Mouse (Mus musculus) central nervous system, embryonic 11.5 days (tissue): ENCODE results near the gene Sdhaf1. TPM values are rescaled to one million over a fixed set of nuclear protein-coding genes. Genes with fewer than 3 reads are reported as not detected.

Source experiments
- polyA plus RNA-seq: library from polyadenylated mRNA; depleted of rRNA; stranded (reverse); fragments of >200 nt; gene quantifications from 2 replicates; pipeline ENCODE4 v1.2.3, GENCODE M21; 2012; rRNA removed

Gene Sdhaf1
- 19.6 and 19.7 TPM in 2 replicates for polyA plus RNA-seq

GRCm38 (mm10) chr7:30323795-30324194 is at the start of gene Sdhaf1:
TSS of gene Sdhaf1 (minus strand) at chr7:30323895.

GRCm38 (mm10) chr7:30362652-30363343 is 39.1 kb upstream of the Sdhaf1 start, which contains the start of gene Lrfn3:
TSS of gene Lrfn3 (minus strand) at chr7:30362772.

GRCm38 (mm10) chr7:30321539-30322284 is 2.0 kb downstream of the Sdhaf1 start, which contains the start of gene E130208F15Rik:
TSS of gene E130208F15Rik (plus strand) at chr7:30321740.

GRCm38 (mm10) chr7:30314721-30315155 is 9.0 kb downstream of the Sdhaf1 start, which contains the start of gene Syne4:
TSS of gene Syne4 (plus strand) at chr7:30314807.

GRCm38 (mm10) chr7:30308076-30309005 is 15.4 kb downstream of the Sdhaf1 start, which contains the start of gene Alkbh6:
TSS of gene Alkbh6 (plus strand) at chr7:30308717.

GRCm38 (mm10) chr7:30291215-30292131 is 32.2 kb downstream of the Sdhaf1 start, which contains the start of gene Clip3:
TSS of gene Clip3 (plus strand) at chr7:30291728.

GRCm38 (mm10) chr7:30279951-30280669 is 43.6 kb downstream of the Sdhaf1 start, which contains the start of the genes Thap8 and Wdr62:
TSS of gene Thap8 (plus strand) at chr7:30280094.
TSS of gene Wdr62 (minus strand) at chr7:30280419.

Other genes with a start within 250 kb of the Sdhaf1 start
- 0.67 and 0.83 TPM in 2 replicates for gene Gm26920, start 233.5 kb downstream of the Sdhaf1 start, polyA plus RNA-seq
- 9.4 and 11.1 TPM in 2 replicates for gene Zfp566, start 233.4 kb downstream of the Sdhaf1 start, polyA plus RNA-seq
- gene Zfp260, start 229.1 kb downstream of the Sdhaf1 start, polyA plus RNA-seq: 42.7 and 66.9 TPM in 2 replicates
- gene Zfp382, start 202.0 kb downstream of the Sdhaf1 start, polyA plus RNA-seq: 6.6 and 7.4 TPM in 2 replicates
- 111 and 119 TPM in 2 replicates for gene Zfp146, start 154.1 kb downstream of the Sdhaf1 start, polyA plus RNA-seq
- 2.2 and 4.6 TPM in 2 replicates for gene Cox7a1, start 139.8 kb downstream of the Sdhaf1 start, polyA plus RNA-seq
- gene Capns1, start 125.1 kb downstream of the Sdhaf1 start, polyA plus RNA-seq: 139 and 209 TPM in 2 replicates
- gene Polr2i, start 91.9 kb downstream of the Sdhaf1 start, polyA plus RNA-seq: 204 and 223 TPM in 2 replicates
- gene Tbcb, start 91.6 kb downstream of the Sdhaf1 start, polyA plus RNA-seq: 133 and 198 TPM in 2 replicates
- gene Ovol3, start 88.2 kb downstream of the Sdhaf1 start, polyA plus RNA-seq: 0.19 and 0.27 TPM in 2 replicates
- 0.06 and 0.26 TPM in 2 replicates for gene Thap8, start 43.8 kb downstream of the Sdhaf1 start, polyA plus RNA-seq
- gene Wdr62, start 43.5 kb downstream of the Sdhaf1 start, polyA plus RNA-seq: 22.8 and 26.3 TPM in 2 replicates
- gene Clip3, start 32.2 kb downstream of the Sdhaf1 start, polyA plus RNA-seq: 115 and 137 TPM in 2 replicates
- gene Alkbh6, start 15.2 kb downstream of the Sdhaf1 start, polyA plus RNA-seq: 61.7 and 90.9 TPM in 2 replicates
- 42.4 and 63.7 TPM in 2 replicates for gene Syne4, start 9.1 kb downstream of the Sdhaf1 start, polyA plus RNA-seq
- gene E130208F15Rik, start 2.2 kb downstream of the Sdhaf1 start, polyA plus RNA-seq: 0.65 and 0.78 TPM in 2 replicates
- gene Lrfn3, start 38.9 kb upstream of the Sdhaf1 start, polyA plus RNA-seq: 7.0 and 10.9 TPM in 2 replicates
- gene Tyrobp, start 89.9 kb upstream of the Sdhaf1 start, polyA plus RNA-seq: 17.2 and 25.2 TPM in 2 replicates
- 0.16 and 0.40 TPM in 2 replicates for gene Hcst, start 96.0 kb upstream of the Sdhaf1 start, polyA plus RNA-seq
- 1.8 and 2.1 TPM in 2 replicates for gene Nfkbid, start 97.8 kb upstream of the Sdhaf1 start, polyA plus RNA-seq
- 102 and 109 TPM in 2 replicates for gene Aplp1, start 121.6 kb upstream of the Sdhaf1 start, polyA plus RNA-seq
- 3.6 and 3.9 TPM in 2 replicates for gene Kirrel2, start 133.8 kb upstream of the Sdhaf1 start, polyA plus RNA-seq
- gene Nphs1, start 134.4 kb upstream of the Sdhaf1 start, polyA plus RNA-seq: 3.7 and 4.4 TPM in 2 replicates
- gene Prodh2, start 169.7 kb upstream of the Sdhaf1 start, polyA plus RNA-seq: 0.82 and 3.3 TPM in 2 replicates
- gene Arhgap33, start 211.2 kb upstream of the Sdhaf1 start, polyA plus RNA-seq: 102 and 119 TPM in 2 replicates
- 6.4 and 6.8 TPM in 2 replicates for gene Hspb6, start 228.3 kb upstream of the Sdhaf1 start, polyA plus RNA-seq
- 22.3 and 28.9 TPM in 2 replicates for gene Proser3, start 228.4 kb upstream of the Sdhaf1 start, polyA plus RNA-seq
- gene Lin37, start 235.9 kb upstream of the Sdhaf1 start, polyA plus RNA-seq: 35.8 and 38.5 TPM in 2 replicates
- 57.5 and 77.8 TPM in 2 replicates for gene U2af1l4, start 239.4 kb upstream of the Sdhaf1 start, polyA plus RNA-seq
- 5.6 and 6.0 TPM in 2 replicates for gene Gm49396, start 239.4 kb upstream of the Sdhaf1 start, polyA plus RNA-seq
- 98.4 and 114 TPM in 2 replicates for gene Psenen, start 239.7 kb upstream of the Sdhaf1 start, polyA plus RNA-seq
- 5.5 and 9.1 TPM in 2 replicates for gene Igflr1, start 241.5 kb upstream of the Sdhaf1 start, polyA plus RNA-seq